Mouse (Mus musculus) brain, adult 2 months (tissue): ENCODE measurements at regions not wholly inside any gene's neighbourhood (a gene's known extent, or its start where the extent isn't known, plus 50 kb on each side); places are given as distances from the start of the nearest gene placed in this dataset.
A peak's percentile ranks its signal among the peaks of the same experiment; 100 is the strongest.
"Not testable (repeated sequence)": the region's sequence is repeated elsewhere in the genome, so short reads cannot be mapped to it uniquely, and the experiment has no call there.

Source experiments
- DNase-seq: peaks from one replicate; pipeline ENCODE4 v3.0.0; 2011; ENCODE audit warnings: low read depth, low spot score

- not testable (repeated sequence) for DNase-seq
Measured at GRCm38 (mm10) chr1:141066830-141067229, 820.9 kb downstream of the Kcnt2 start.

- no peak for DNase-seq
Measured at GRCm38 (mm10) chr1:141097575-141097974, 851.6 kb downstream of the Kcnt2 start.

- DNase-seq = no peak
Measured at GRCm38 (mm10) chr1:141102546-141102945, 856.6 kb downstream of the Kcnt2 start.

- peak; percentile 34 for DNase-seq
Measured at GRCm38 (mm10) chr1:141104034-141104433, 858.1 kb downstream of the Kcnt2 start.

- no peak for DNase-seq
Measured at GRCm38 (mm10) chr1:141104633-141105032, 858.7 kb downstream of the Kcnt2 start.

- DNase-seq = no peak
Measured at GRCm38 (mm10) chr1:141136771-141137541, 891.0 kb downstream of the Kcnt2 start.

GRCm38 (mm10) chr1:141140157-141140556 is 894.2 kb downstream of the Kcnt2 start:
- not testable (repeated sequence) for DNase-seq

- DNase-seq = peak; percentile 3
Measured at GRCm38 (mm10) chr1:141145759-141146158, 899.8 kb downstream of the Kcnt2 start.

- DNase-seq = peak; percentile 1
Measured at GRCm38 (mm10) chr1:141149899-141150298, 903.9 kb downstream of the Kcnt2 start.

- peak; percentile 22 for DNase-seq
Measured at GRCm38 (mm10) chr1:141154572-141154971, 908.6 kb downstream of the Kcnt2 start.

GRCm38 (mm10) chr1:141161772-141162171 is 915.8 kb downstream of the Kcnt2 start:
- DNase-seq = no peak
